Mouse (Mus musculus) kidney, embryonic 14.5 days (tissue): ENCODE measurements at regions not wholly inside any gene's neighbourhood (a gene's known extent, or its start where the extent isn't known, plus 50 kb on each side); places are given as distances from the start of the nearest gene placed in this dataset.
"Not testable (repeated sequence)": the region's sequence is repeated elsewhere in the genome, so short reads cannot be mapped to it uniquely, and the experiment has no call there.

ENCODE experiments used
- ATAC-seq: fragments of 200-750 bp; cut with Nextera tagmentation; 2 replicates; pipeline ENCODE4 v1.8.0; 2017; ENCODE audit warnings: moderate number of reproducible peaks, mild to moderate bottlenecking, moderate TSS enrichment, moderate library complexity; ENCODE audit not compliant: low FRiP score, low TSS enrichment
- H3K27ac ChIP-seq: fragments of 300-500 bp; sonication (generic); 2 replicates; pipeline ENCODE4 v1.5.1; 2014; ENCODE audit warnings: low read depth, mild to moderate bottlenecking, low read length, moderate library complexity, mixed read lengths
- H3K27me3 ChIP-seq: fragments of 300-500 bp; sonication (generic); 2 replicates; pipeline ENCODE4 v1.6.1; 2014; ENCODE audit warnings: mild to moderate bottlenecking, low read length; ENCODE audit not compliant: control insufficient read depth, insufficient read depth
- H3K36me3 ChIP-seq: fragments of 300-500 bp; sonication (generic); 2 replicates; pipeline ENCODE4 v1.6.1; 2014; ENCODE audit warnings: low read length, mixed read lengths; ENCODE audit not compliant: control insufficient read depth, insufficient read depth
- H3K4me1 ChIP-seq: fragments of 300-500 bp; sonication (generic); 2 replicates; pipeline ENCODE4 v1.6.1; 2014; ENCODE audit warnings: low read length, mixed read lengths; ENCODE audit not compliant: control insufficient read depth, insufficient read depth
- H3K4me2 ChIP-seq: fragments of 300-500 bp; sonication (generic); replicated peaks from 2 replicates; pipeline ENCODE4 v1.6.1; 2014; ENCODE audit warnings: low read depth, mild to moderate bottlenecking, low read length
- H3K4me3 ChIP-seq: fragments of 300-500 bp; sonication (generic); 2 replicates; pipeline ENCODE4 v1.5.1; 2014; ENCODE audit warnings: mild to moderate bottlenecking, low read length
- H3K9ac ChIP-seq: fragments of 300-500 bp; sonication (generic); 2 replicates; pipeline ENCODE4 v1.6.1; 2014; ENCODE audit warnings: low read depth, mild to moderate bottlenecking, low read length, moderate library complexity
- H3K9me3 ChIP-seq: fragments of 300-500 bp; sonication (generic); 2 replicates; pipeline ENCODE4 v1.6.1; 2016; ENCODE audit warnings: low read length; ENCODE audit not compliant: control insufficient read depth
- WGBS: fragments of 180-500 bp; shearing (Covaris S2); extraction: QIAGEN DNeasy Blood & Tissue Kit; methylation state at CpG from one replicate; pipeline ENCODE4 v1.1.7; 2014; 5-methylcytosine and 5-hydroxymethylcytosine counted together

GRCm38 (mm10) chr12:106327351-106327750, 317.3 kb downstream of the Vrk1 start:
- H3K9me3 ChIP-seq = no peaks in the 10 kb centered on the region; the same call in 1 of the 2 replicates
- no peak overlapping the region for H3K9ac ChIP-seq
- no peaks in the 10 kb centered on the region for H3K36me3 ChIP-seq
- H3K27me3 ChIP-seq = no peaks in the 10 kb centered on the region
- 86% methylated on average over 5 of the region's 5 CpGs for WGBS
- no peaks in the 10 kb centered on the region for H3K4me1 ChIP-seq
- no peak overlapping the region for H3K4me2 ChIP-seq
- no peak for ATAC-seq
- no peak overlapping the region for H3K27ac ChIP-seq
- no peak overlapping the region for H3K4me3 ChIP-seq

- H3K4me1 ChIP-seq = no peaks in the 10 kb centered on the region
- 87% methylated on average over 9 of the region's 9 CpGs for WGBS
- no peaks in the 10 kb centered on the region for H3K27me3 ChIP-seq
- H3K9ac ChIP-seq = no peak overlapping the region
- no peak overlapping the region for H3K27ac ChIP-seq
- no peaks in the 10 kb centered on the region for H3K9me3 ChIP-seq
- ATAC-seq = no peak
- no peaks in the 10 kb centered on the region for H3K36me3 ChIP-seq
- no peak overlapping the region for H3K4me2 ChIP-seq
- no peak overlapping the region for H3K4me3 ChIP-seq
Measured at GRCm38 (mm10) chr12:106357867-106358266, 347.8 kb downstream of the Vrk1 start.

GRCm38 (mm10) chr12:106361646-106362045, 351.6 kb downstream of the Vrk1 start:
- not testable (repeated sequence) for H3K36me3 ChIP-seq, H3K9me3 ChIP-seq, H3K27me3 ChIP-seq, ATAC-seq, H3K4me1 ChIP-seq, H3K27ac ChIP-seq, H3K4me2 ChIP-seq, H3K9ac ChIP-seq, H3K4me3 ChIP-seq
- WGBS = 23% methylated on average over 7 of the region's 7 CpGs

- H3K4me2 ChIP-seq = no peak overlapping the region
- WGBS = 65% methylated on average over 12 of the region's 12 CpGs
- no peak overlapping the region for H3K27ac ChIP-seq
- H3K36me3 ChIP-seq = no peaks in the 10 kb centered on the region
- no peak for ATAC-seq
- H3K27me3 ChIP-seq = 0 out of 2 replicates have a peak, but pooled peaks cover 4% of the 10 kb centered on the region
- no peak overlapping the region for H3K4me3 ChIP-seq
- no peaks in the 10 kb centered on the region for H3K9me3 ChIP-seq
- no peaks in the 10 kb centered on the region for H3K4me1 ChIP-seq
- no peak overlapping the region for H3K9ac ChIP-seq
Measured at GRCm38 (mm10) chr12:106374840-106375375, 364.9 kb downstream of the Vrk1 start.

- H3K4me1 ChIP-seq = no peaks in the 10 kb centered on the region
- no peaks in the 10 kb centered on the region for H3K9me3 ChIP-seq
- no peak overlapping the region for H3K9ac ChIP-seq
- H3K27ac ChIP-seq = no peak overlapping the region
- H3K27me3 ChIP-seq = 0 out of 2 replicates have a peak, but pooled peaks cover 4% of the 10 kb centered on the region
- ATAC-seq = no peak
- no peak overlapping the region for H3K4me2 ChIP-seq
- H3K4me3 ChIP-seq = no peak overlapping the region
- WGBS = 84% methylated on average over 13 of the region's 13 CpGs
- H3K36me3 ChIP-seq = no peaks in the 10 kb centered on the region
Measured at GRCm38 (mm10) chr12:106375886-106376285, 365.9 kb downstream of the Vrk1 start.

GRCm38 (mm10) chr12:106376783-106377182, 366.8 kb downstream of the Vrk1 start:
- H3K4me3 ChIP-seq = no peak overlapping the region
- no peak for ATAC-seq
- no peak overlapping the region for H3K4me2 ChIP-seq
- H3K4me1 ChIP-seq = no peaks in the 10 kb centered on the region
- no peaks in the 10 kb centered on the region for H3K36me3 ChIP-seq
- WGBS = 85% methylated on average over 12 of the region's 12 CpGs
- no peak overlapping the region for H3K27ac ChIP-seq
- H3K27me3 ChIP-seq = 0 out of 2 replicates have a peak, but pooled peaks cover 4% of the 10 kb centered on the region
- no peak overlapping the region for H3K9ac ChIP-seq
- H3K9me3 ChIP-seq = no peaks in the 10 kb centered on the region

- no peak for ATAC-seq
- no peaks in the 10 kb centered on the region for H3K9me3 ChIP-seq
- H3K27ac ChIP-seq = no peak overlapping the region
- H3K9ac ChIP-seq = no peak overlapping the region
- no peak overlapping the region for H3K4me3 ChIP-seq
- H3K4me2 ChIP-seq = no peak overlapping the region
- no peaks in the 10 kb centered on the region for H3K36me3 ChIP-seq
- H3K27me3 ChIP-seq = 0 out of 2 replicates have a peak, but pooled peaks cover 4% of the 10 kb centered on the region
- WGBS = 93% methylated on average over 1 of the region's 1 CpGs
- no peaks in the 10 kb centered on the region for H3K4me1 ChIP-seq
Measured at GRCm38 (mm10) chr12:106377281-106377680, 367.3 kb downstream of the Vrk1 start.

GRCm38 (mm10) chr12:106377761-106378160, 367.7 kb downstream of the Vrk1 start:
- Histone ChIP-seq H3K27me3 (0 out of 2 replicates have a peak, but pooled peaks cover 4% of the 10 kb centered on the region), H3K4me1 (no peaks in the 10 kb centered on the region), H3K4me2 (no peak overlapping the region), H3K9ac (no peak overlapping the region), H3K27ac (no peak overlapping the region), H3K36me3 (no peaks in the 10 kb centered on the region), H3K4me3 (no peak overlapping the region), H3K9me3 (no peaks in the 10 kb centered on the region)
- 66% methylated on average over 5 of the region's 5 CpGs for WGBS
- ATAC-seq = no peak

GRCm38 (mm10) chr12:106378303-106379075, 368.5 kb downstream of the Vrk1 start:
- Histone ChIP-seq H3K9ac (no peak overlapping the region), H3K27ac (no peak overlapping the region), H3K4me1 (no peaks in the 10 kb centered on the region), H3K27me3 (0 out of 2 replicates have a peak, but pooled peaks cover 4% of the 10 kb centered on the region), H3K36me3 (no peaks in the 10 kb centered on the region), H3K4me3 (peak overlapping the region; percentile 22; the same call in 1 of the 2 replicates), H3K9me3 (no peaks in the 10 kb centered on the region), H3K4me2 (peak overlapping the region; percentile 39)
- WGBS = 24% methylated on average over 19 of the region's 19 CpGs
- ATAC-seq = no peak
